Mouse (Mus musculus) MEL (cell line): Measurements from ENCODE around the gene D5Ertd579e.

ENCODE experiments used
- CHD2 ChIP-seq: IDR thresholded peaks from 2 replicates; pipeline ENCODE4 v1.6.1; 2011; ENCODE audit warnings: low read length, improper control_type of control experiment
- CTCF ChIP-seq, 3 experiments: IDR thresholded peaks in 2 of 3; conservative IDR thresholded peaks in 1 of 3; 2 replicates each; pipeline ENCODE4 v1.5.1; 2011 to 2012; ENCODE audit warnings: low read length in 3 of 3, low read depth in 2 of 3, mild to moderate bottlenecking in 2 of 3, improper control_type of control experiment in 1 of 3, inconsistent platforms in 1 of 3, mixed read lengths in 1 of 3, moderate library complexity in 1 of 3; ENCODE audit not compliant: control insufficient read depth in 1 of 3, insufficient read depth in 1 of 3, poor library complexity in 1 of 3, severe bottlenecking in 1 of 3
- KAT2A ChIP-seq: conservative IDR thresholded peaks from 2 replicates; pipeline ENCODE4 v1.6.1; 2012; ENCODE audit warnings: low read depth, low read length, improper control_type of control experiment, inconsistent platforms
- MAX ChIP-seq: IDR thresholded peaks from 2 replicates; pipeline ENCODE4 v1.6.1; 2011; ENCODE audit warnings: low read length, improper control_type of control experiment
- MAZ ChIP-seq: IDR thresholded peaks from 2 replicates; pipeline ENCODE4 v1.6.1; 2012; ENCODE audit warnings: low read depth, mild to moderate bottlenecking, inconsistent platforms, low read length, improper control_type of control experiment
- MYB ChIP-seq: IDR thresholded peaks from 2 replicates; pipeline ENCODE4 v1.6.1; 2011; ENCODE audit warnings: mild to moderate bottlenecking, low read depth, low read length, improper control_type of control experiment
- POLR2A ChIP-seq, 2 experiments: IDR thresholded peaks; 2 replicates each; pipeline ENCODE4 v1.6.1; 2011 to 2012; ENCODE audit warnings: low read length in 2 of 2, mild to moderate bottlenecking in 2 of 2, control low read depth in 1 of 2, improper control_type of control experiment in 1 of 2, low read depth in 1 of 2, moderate library complexity in 1 of 2; ENCODE audit not compliant: control insufficient read depth in 1 of 2, insufficient read depth in 1 of 2, poor library complexity in 1 of 2
- POLR2AphosphoS5 ChIP-seq: IDR thresholded peaks from 2 replicates; pipeline ENCODE4 v1.6.1; 2012; ENCODE audit warnings: low read depth, borderline replicate concordance, mild to moderate bottlenecking, inconsistent platforms, low read length, moderate library complexity, mixed read lengths
- RAD21 ChIP-seq: IDR thresholded peaks from 2 replicates; pipeline ENCODE4 v1.6.1; 2011; ENCODE audit warnings: mild to moderate bottlenecking, low read depth, low read length, improper control_type of control experiment
- SMC3 ChIP-seq: IDR thresholded peaks from 2 replicates; pipeline ENCODE4 v1.6.1; 2011; ENCODE audit warnings: low read depth, low read length, improper control_type of control experiment
- TAL1 ChIP-seq: IDR thresholded peaks from 2 replicates; pipeline ENCODE4 v1.6.1; 2012; ENCODE audit warnings: mild to moderate bottlenecking, inconsistent platforms, low read length, moderate library complexity, mixed read lengths
- TCF12 ChIP-seq: IDR thresholded peaks from 2 replicates; pipeline ENCODE4 v1.6.1; 2014; ENCODE audit warnings: low read depth, mild to moderate bottlenecking, inconsistent platforms, low read length, improper control_type of control experiment, moderate library complexity
- USF1 ChIP-seq: IDR thresholded peaks from 2 replicates; pipeline ENCODE4 v1.6.1; 2014; ENCODE audit warnings: low read depth, mild to moderate bottlenecking, inconsistent platforms, low read length, improper control_type of control experiment, moderate library complexity
- ZC3H11A ChIP-seq: IDR thresholded peaks from 2 replicates; pipeline ENCODE4 v1.6.1; 2012; ENCODE audit warnings: low read depth, mild to moderate bottlenecking, inconsistent platforms, low read length, improper control_type of control experiment

GRCm38 (mm10) chr5:36620409-36621057 lies 75.3 kb downstream of the D5Ertd579e start:
- peak; percentile 47 for TF ChIP-seq TAL1
- no peak for TF ChIP-seq POLR2AphosphoS5
- TF ChIP-seq KAT2A, result no peak
- TF ChIP-seq POLR2A (IDR thresholded peaks at IDR 0.05; ENCODE audit: control insufficient read depth in 1 of 2, insufficient read depth in 1 of 2, low read depth in 1 of 2, low read length in 2 of 2, poor library complexity in 1 of 2), result no peak
- no peak for TF ChIP-seq ZC3H11A
- TF ChIP-seq SMC3, result no peak
- TF ChIP-seq USF1, result no peak
- no peak for TF ChIP-seq CTCF (IDR thresholded peaks at IDR 0.05 in 2 of 3, conservative IDR thresholded peaks at IDR 0.05 in 1 of 3; ENCODE audit: control insufficient read depth in 1 of 3, insufficient read depth in 1 of 3, low read depth in 2 of 3, low read length in 3 of 3, poor library complexity in 1 of 3, severe bottlenecking in 1 of 3)
- no peak for TF ChIP-seq MYB
- TF ChIP-seq MAX, result peak; percentile 29; the same call in 1 of the 2 replicates
- TF ChIP-seq CHD2, result no peak
- TF ChIP-seq TCF12, result no peak
- TF ChIP-seq RAD21, result no peak
- no peak for TF ChIP-seq MAZ
